Comparison of ENCODE assay signal across 8 mouse cellular contexts in the genomic region with DNA sequence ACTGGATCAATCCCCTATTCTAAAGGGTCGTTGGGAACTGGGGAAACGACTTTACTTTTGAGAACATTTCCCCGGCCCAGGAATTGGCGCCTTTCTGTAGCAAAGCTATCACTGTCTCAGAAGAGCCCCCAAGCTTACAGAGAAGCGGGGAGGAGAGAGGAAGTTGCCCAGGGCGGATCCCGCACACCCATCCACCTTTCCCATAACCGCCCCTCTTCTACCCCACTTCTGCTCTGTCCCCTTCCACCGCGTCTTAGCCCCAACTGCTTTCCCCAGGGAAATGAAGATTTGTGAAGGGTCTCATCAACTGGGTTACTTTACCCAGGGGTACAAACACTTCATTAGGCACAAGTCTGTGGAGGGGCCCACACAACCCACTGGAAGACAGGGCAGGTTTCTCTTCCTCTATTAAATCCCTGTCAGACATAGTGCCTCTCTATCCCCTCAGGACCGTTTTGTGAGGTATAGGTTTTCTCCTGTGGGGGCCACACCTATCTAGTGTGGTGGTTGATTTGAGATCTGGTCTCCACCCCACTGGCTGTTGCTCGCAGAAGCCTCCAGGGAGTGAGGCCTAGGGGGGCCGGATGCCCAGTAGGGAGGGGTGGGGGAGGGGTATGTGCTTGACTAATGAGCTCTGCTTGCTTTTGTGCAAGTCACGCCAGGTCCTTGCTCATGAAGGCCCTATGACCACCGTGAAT. TPM values are rescaled to one million over a fixed set of nuclear protein-coding genes. Genes with fewer than 3 reads are reported as not detected.
DNase-seq lines count a peak whose midpoint lies in the region; ATAC-seq and TF ChIP-seq lines count a peak whose summit lies in the region.

No protein-coding gene starts in this region.

- peak overlapping the region; percentile 54 for H3K4me2 ChIP-seq in embryonic facial prominence, embryonic 11.5 days (ENCODE audit: low read depth, low read length)
- peak overlapping the region; percentile 66 for H3K4me2 ChIP-seq in heart, embryonic 16.5 days (ENCODE audit: low read depth, low read length)

- H3K36me3 ChIP-seq in testis, adult 2 months (ENCODE audit: control insufficient read depth, insufficient read depth, low read length), result no peaks in the 10 kb centered on the region
- H3K36me3 ChIP-seq in embryonic facial prominence, embryonic 11.5 days (replicated peaks; ENCODE audit: control insufficient read depth, insufficient read depth, low read depth, low read length), result no peaks in the 10 kb centered on the region
- H3K36me3 ChIP-seq in heart, embryonic 16.5 days (ENCODE audit: control insufficient read depth, insufficient read depth), result no peaks in the 10 kb centered on the region

- peak; percentile 58; the same call in 1 of the 2 replicates for ATAC-seq in embryonic facial prominence, embryonic 11.5 days (replicated peaks; ENCODE audit: insufficient number of reproducible peaks, low FRiP score, low TSS enrichment, low read depth)
- peak; percentile 63 for ATAC-seq in heart, embryonic 16.5 days (replicated peaks; ENCODE audit: extremely low read depth, insufficient read depth, low FRiP score)
- peak; percentile 68 for ATAC-seq in megakaryocyte-erythroid progenitor cell, adult 5-6 weeks (replicated peaks; ENCODE audit: low FRiP score, low TSS enrichment, poor library complexity, severe bottlenecking)

- no peak for DNase-seq in testis, postnatal 14 days (ENCODE audit: low spot score)
- peak; percentile 46 for DNase-seq in embryonic facial prominence, embryonic 11.5 days (ENCODE audit: low spot score)
- peak; percentile 62 to 72 for DNase-seq in kidney, postnatal 36 days
- DNase-seq in spleen, postnatal 36 days (ENCODE audit: low spot score in 2 of 2), result peak; percentile 80 to 83
- no peak for DNase-seq in urinary bladder, postnatal 36 days (ENCODE audit: low spot score in 2 of 2)

- peak overlapping the region; percentile 81 for H3K4me3 ChIP-seq in testis, adult 2 months (ENCODE audit: control insufficient read depth, low read depth, low read length)
- peak overlapping the region; percentile 45 for H3K4me3 ChIP-seq in embryonic facial prominence, embryonic 11.5 days (ENCODE audit: low read depth, low read length)
- H3K4me3 ChIP-seq in heart, embryonic 16.5 days (ENCODE audit: low read length), result peak overlapping the region; percentile 83

- 20% methylated on average over 15 of the region's 15 CpGs for WGBS in embryonic facial prominence, embryonic 11.5 days
- 12% methylated on average over 15 of the region's 15 CpGs for WGBS in heart, embryonic 16.5 days

- no peaks in the 10 kb centered on the region; the same call in 1 of the 2 replicates for H3K4me1 ChIP-seq in testis, adult 2 months (ENCODE audit: control insufficient read depth, insufficient read depth, low read length)
- no peaks in the 10 kb centered on the region for H3K4me1 ChIP-seq in embryonic facial prominence, embryonic 11.5 days (ENCODE audit: control insufficient read depth, insufficient read depth, low read length)
- H3K4me1 ChIP-seq in heart, embryonic 16.5 days (ENCODE audit: control insufficient read depth, insufficient read depth, low read length), result peaks cover 5% of the 10 kb centered on the region

- H3K27ac ChIP-seq in testis, adult 2 months (ENCODE audit: control insufficient read depth, insufficient read depth, low read depth, low read length), result peak overlapping the region; percentile 65
- H3K27ac ChIP-seq in embryonic facial prominence, embryonic 11.5 days (replicated peaks; ENCODE audit: low read depth, low read length), result no peak overlapping the region
- H3K27ac ChIP-seq in heart, embryonic 16.5 days (ENCODE audit: low read length), result peak overlapping the region; percentile 90

- TF ChIP-seq POLR2A in testis, adult 2 months (IDR thresholded peaks at IDR 0.05; ENCODE audit: control insufficient read depth, low read depth, low read length), result no peak

- H3K9ac ChIP-seq in embryonic facial prominence, embryonic 11.5 days (replicated peaks; ENCODE audit: low read length), result peak overlapping the region; percentile 59
- peak overlapping the region; percentile 88 for H3K9ac ChIP-seq in heart, embryonic 16.5 days (ENCODE audit: low read length)

- no peak for TF ChIP-seq CTCF in testis, adult 2 months (IDR thresholded peaks at IDR 0.05; ENCODE audit: control insufficient read depth, insufficient read depth, insufficient replicate concordance, low read depth, low read length)

- H3K9me3 ChIP-seq in embryonic facial prominence, embryonic 11.5 days (replicated peaks; ENCODE audit: control insufficient read depth, low read length), result no peaks in the 10 kb centered on the region
- no peaks in the 10 kb centered on the region for H3K9me3 ChIP-seq in heart, embryonic 16.5 days (replicated peaks; ENCODE audit: control insufficient read depth, low read length)

- no peaks in the 10 kb centered on the region for H3K27me3 ChIP-seq in testis, adult 2 months (ENCODE audit: control insufficient read depth, insufficient read depth, low read length)
- no peaks in the 10 kb centered on the region for H3K27me3 ChIP-seq in embryonic facial prominence, embryonic 11.5 days (ENCODE audit: control insufficient read depth, insufficient read depth, low read length)
- no peaks in the 10 kb centered on the region for H3K27me3 ChIP-seq in heart, embryonic 16.5 days (ENCODE audit: control insufficient read depth, insufficient read depth, low read length)

RNA-seq across cellular contexts. Expression of a gene that starts 0.8 kb away (rescaled TPM):
- 3.1 and 3.2 TPM in 2 replicates for polyA plus RNA-seq in testis, adult 2 months (2012; rRNA removed)
- 91.8 and 94.2 TPM in 2 replicates for polyA plus RNA-seq in embryonic facial prominence, embryonic 11.5 days (2014; fragmentation: Nextera tagmentation; extraction: Ambion mirVana)
- polyA plus RNA-seq in heart, embryonic 16.5 days (2015; fragmentation: Nextera tagmentation; extraction: Ambion mirVana), result 192 and 203 TPM in 2 replicates
- 98.9 and 111 TPM in 2 replicates for total RNA-seq in megakaryocyte-erythroid progenitor cell, adult 5-6 weeks (2014; fragmentation: Nextera tagmentation)
- total RNA-seq in megakaryocyte-erythroid progenitor cell, adult 5-6 weeks (2017), result 84.6 and 98.3 TPM in 2 replicates

Comparison
In these comparisons a context has a peak if more than half of its experiments do, and no peak if none do; other contexts are left out.
1. DNase-seq: peak in embryonic facial prominence, embryonic 11.5 days (single experiment), kidney, postnatal 36 days (2 of 2) and spleen, postnatal 36 days (2 of 2); none in testis, postnatal 14 days (single experiment) and urinary bladder, postnatal 36 days (0 of 2).
2. RNA of a gene that starts 0.8 kb away (polyA plus RNA-seq): 192 to 203 TPM in heart, embryonic 16.5 days and 91.8 to 94.2 TPM in embryonic facial prominence, embryonic 11.5 days; 3.1 to 3.2 TPM in testis, adult 2 months; every median in the first group is over 10 times any median in the second.
3. Peak in every context shown above with its lines, with median percentiles within 50 percentile points of each other: H3K4me3 ChIP-seq and ATAC-seq.